Mouse (Mus musculus): ENCODE measurements around the gene Abcb11. TPM values are rescaled to one million over a fixed set of nuclear protein-coding genes. Genes with fewer than 3 reads are reported as not detected.

The Abcb11 gene
- 0.96 and 1.4 TPM in 2 replicates for polyA plus RNA-seq (2015; fragmentation: Nextera tagmentation; extraction: Ambion mirVana)

GRCm38 (mm10) chr2:69342496-69343221, at the start of gene Abcb11:
Gene Abcb11, minus strand, starts transcription at chr2:69342616.
- DNase-seq (ENCODE audit: low spot score) (no peak), ATAC-seq (ENCODE audit: low FRiP score, low TSS enrichment) (no peak)
- Histone ChIP-seq H3K9me3 (ENCODE audit: control insufficient read depth, low read length) (no peaks in the 10 kb centered on the region), H3K4me3 (ENCODE audit: low read depth, low read length) (no peak within 1 kb of the TSS), H3K9ac (ENCODE audit: low read length) (no peak within 1 kb of the TSS), H3K36me3 (ENCODE audit: control insufficient read depth, insufficient read depth, low read length) (no peaks in the 10 kb centered on the region), H3K27me3 (ENCODE audit: control insufficient read depth, insufficient read depth, low read length) (no peaks in the 10 kb centered on the region), H3K4me1 (replicated peaks; ENCODE audit: control insufficient read depth, insufficient read depth) (no peaks in the 10 kb centered on the region), H3K4me2 (replicated peaks; ENCODE audit: low read depth) (no peak within 1 kb of the TSS), H3K27ac (replicated peaks) (no peak within 1 kb of the TSS)
- 83% methylated on average over 9 of the region's 9 CpGs for WGBS
- no peak for TF ChIP-seq CTCF (IDR thresholded peaks at IDR 0.05; ENCODE audit: low read depth)
- TF ChIP-seq EP300 (optimal IDR thresholded peaks at IDR 0.05): no peak

- H3K36me3 ChIP-seq (ENCODE audit: control insufficient read depth, insufficient read depth, low read length): no peaks in the 10 kb centered on the region
- H3K4me2 ChIP-seq (replicated peaks; ENCODE audit: low read depth): no peak overlapping the region
- H3K9ac ChIP-seq (ENCODE audit: low read length): no peak overlapping the region
- no peaks in the 10 kb centered on the region for H3K4me1 ChIP-seq (replicated peaks; ENCODE audit: control insufficient read depth, insufficient read depth)
- DNase-seq (ENCODE audit: low spot score) (peak; percentile 50), ATAC-seq (ENCODE audit: low FRiP score, low TSS enrichment) (peak; percentile 67)
- no peak overlapping the region for H3K4me3 ChIP-seq (ENCODE audit: low read depth, low read length)
- H3K27me3 ChIP-seq (ENCODE audit: control insufficient read depth, insufficient read depth, low read length): no peaks in the 10 kb centered on the region
- H3K9me3 ChIP-seq (ENCODE audit: control insufficient read depth, low read length): no peaks in the 10 kb centered on the region
- TF ChIP-seq CTCF (IDR thresholded peaks at IDR 0.05; ENCODE audit: low read depth) (no peak), EP300 (optimal IDR thresholded peaks at IDR 0.05) (no peak)
- 42% methylated on average over 3 of the region's 3 CpGs for WGBS
- no peak overlapping the region for H3K27ac ChIP-seq (replicated peaks)
Measured at GRCm38 (mm10) chr2:69386118-69386871, 43.9 kb upstream of the Abcb11 start.

GRCm38 (mm10) chr2:69382838-69383237, 40.4 kb upstream of the Abcb11 start:
- TF ChIP-seq CTCF (IDR thresholded peaks at IDR 0.05; ENCODE audit: low read depth) (no peak), EP300 (optimal IDR thresholded peaks at IDR 0.05) (no peak)
- peak; percentile 67 for ATAC-seq (ENCODE audit: low FRiP score, low TSS enrichment)
- WGBS: 43% methylated on average over 5 of the region's 5 CpGs
- no peak overlapping the region for H3K27ac ChIP-seq (replicated peaks)
- no peak overlapping the region for H3K4me3 ChIP-seq (ENCODE audit: low read depth, low read length)
- no peaks in the 10 kb centered on the region for H3K9me3 ChIP-seq (ENCODE audit: control insufficient read depth, low read length)
- H3K4me2 ChIP-seq (replicated peaks; ENCODE audit: low read depth): no peak overlapping the region
- H3K9ac ChIP-seq (ENCODE audit: low read length): no peak overlapping the region
- DNase-seq (ENCODE audit: low spot score): peak; percentile 22
- H3K27me3 ChIP-seq (ENCODE audit: control insufficient read depth, insufficient read depth, low read length): no peaks in the 10 kb centered on the region
- H3K36me3 ChIP-seq (ENCODE audit: control insufficient read depth, insufficient read depth, low read length): no peaks in the 10 kb centered on the region
- H3K4me1 ChIP-seq (replicated peaks; ENCODE audit: control insufficient read depth, insufficient read depth): no peaks in the 10 kb centered on the region

GRCm38 (mm10) chr2:69381740-69382139, 39.3 kb upstream of the Abcb11 start:
- no peaks in the 10 kb centered on the region for H3K36me3 ChIP-seq (ENCODE audit: control insufficient read depth, insufficient read depth, low read length)
- H3K9me3 ChIP-seq (ENCODE audit: control insufficient read depth, low read length): no peaks in the 10 kb centered on the region
- H3K4me3 ChIP-seq (ENCODE audit: low read depth, low read length): no peak overlapping the region
- ATAC-seq (ENCODE audit: low FRiP score, low TSS enrichment): no peak
- no peak overlapping the region for H3K9ac ChIP-seq (ENCODE audit: low read length)
- no peaks in the 10 kb centered on the region for H3K4me1 ChIP-seq (replicated peaks; ENCODE audit: control insufficient read depth, insufficient read depth)
- TF ChIP-seq EP300 (optimal IDR thresholded peaks at IDR 0.05): no peak
- TF ChIP-seq CTCF (IDR thresholded peaks at IDR 0.05; ENCODE audit: low read depth): peak; percentile 64
- DNase-seq (ENCODE audit: low spot score): peak; percentile 37
- H3K27me3 ChIP-seq (ENCODE audit: control insufficient read depth, insufficient read depth, low read length): no peaks in the 10 kb centered on the region
- H3K27ac ChIP-seq (replicated peaks): no peak overlapping the region
- no peak overlapping the region for H3K4me2 ChIP-seq (replicated peaks; ENCODE audit: low read depth)
- WGBS: 38% methylated on average over 8 of the region's 8 CpGs

- Histone ChIP-seq H3K4me2 (replicated peaks; ENCODE audit: low read depth) (peak within 1 kb of the TSS; percentile 34; the same call in 1 of the 2 replicates), H3K4me1 (replicated peaks; ENCODE audit: control insufficient read depth, insufficient read depth) (no peaks in the 10 kb centered on the region), H3K9me3 (ENCODE audit: control insufficient read depth, low read length) (no peaks in the 10 kb centered on the region), H3K36me3 (ENCODE audit: control insufficient read depth, insufficient read depth, low read length) (no peaks in the 10 kb centered on the region), H3K27ac (replicated peaks) (peak within 1 kb of the TSS; percentile 83), H3K9ac (ENCODE audit: low read length) (no peak within 1 kb of the TSS; the same call in 1 of the 2 replicates), H3K27me3 (ENCODE audit: control insufficient read depth, insufficient read depth, low read length) (no peaks in the 10 kb centered on the region), H3K4me3 (ENCODE audit: low read depth, low read length) (peak within 1 kb of the TSS; percentile 23; the same call in 1 of the 2 replicates)
- DNase-seq (ENCODE audit: low spot score) (peak; percentile 82), ATAC-seq (ENCODE audit: low FRiP score, low TSS enrichment) (peak; percentile 90)
- TF ChIP-seq CTCF (IDR thresholded peaks at IDR 0.05; ENCODE audit: low read depth) (no peak), EP300 (optimal IDR thresholded peaks at IDR 0.05) (no peak)
- WGBS: 35% methylated on average over 13 of the region's 13 CpGs
Measured at GRCm38 (mm10) chr2:69380281-69380680, 37.9 kb upstream of the Abcb11 start, which contains the start of gene Dhrs9. Gene Dhrs9, plus strand, starts transcription at chr2:69380445.

Data from stomach, postnatal 0 days (tissue).